Mouse (Mus musculus) embryo, embryonic 10.5 days (tissue): ENCODE data around the gene Mecom.
"Not testable (repeated sequence)": the region's sequence is repeated elsewhere in the genome, so short reads cannot be mapped to it uniquely, and the experiment has no call there.

Experiments
- DNase-seq: peaks from one replicate; pipeline ENCODE4 v3.0.0-alpha.2; 2015; ENCODE audit warnings: low spot score

Mecom gene

DNA sequence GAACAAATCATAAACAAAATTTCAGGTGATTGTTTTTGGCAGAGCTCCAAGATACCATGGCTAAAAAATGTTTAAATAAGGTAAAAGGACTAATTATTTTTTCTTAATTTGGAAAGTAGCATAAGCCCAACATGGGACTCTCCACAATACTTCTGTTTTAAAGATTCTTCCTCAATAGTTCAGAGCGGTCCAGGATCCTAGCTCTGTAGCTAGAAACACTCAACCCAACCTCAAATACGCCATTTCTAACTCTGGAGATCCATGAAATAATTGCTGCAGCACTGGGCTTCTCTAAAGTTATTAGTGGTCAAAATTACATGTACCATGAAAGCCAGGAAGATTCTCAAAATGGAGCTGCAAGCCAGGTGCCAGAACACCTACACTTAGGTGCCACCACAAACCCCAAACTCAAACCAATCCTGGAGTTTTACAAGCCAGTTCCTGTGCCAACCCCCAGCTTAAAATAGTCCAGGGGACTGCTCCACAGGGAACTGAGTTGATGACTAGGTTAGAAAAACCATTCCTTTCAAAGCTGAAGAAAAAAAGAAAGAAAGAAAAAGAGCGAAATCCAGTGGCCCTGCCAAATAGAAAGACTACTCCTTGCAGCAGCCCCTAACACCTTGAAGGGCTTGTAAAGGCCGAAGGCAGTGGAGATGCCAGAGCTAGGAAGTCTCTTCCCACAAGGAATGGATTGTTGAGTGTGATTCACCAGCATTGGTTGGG, 102.4 kb downstream of the Mecom start:
- no peak for DNase-seq

DNA sequence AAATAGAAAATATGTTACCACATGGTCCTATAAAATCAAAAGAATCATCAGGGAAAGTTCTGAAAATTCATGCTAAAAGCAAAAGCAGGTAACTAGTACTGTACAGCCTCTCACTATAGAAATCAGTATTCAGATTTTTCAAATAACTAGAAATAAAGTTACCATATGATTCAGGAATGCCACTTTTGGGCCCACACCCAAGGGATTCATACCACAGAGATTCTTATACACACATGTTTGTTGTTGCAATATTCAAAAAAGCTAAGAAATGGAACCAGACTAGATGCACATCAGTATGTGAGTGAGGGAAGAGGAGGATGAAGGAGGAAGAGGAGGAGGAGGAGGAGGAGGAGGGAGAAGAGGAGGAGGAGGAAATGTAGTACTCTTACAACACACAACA, 106.2 kb downstream of the Mecom start:
- DNase-seq, result no peak

DNA sequence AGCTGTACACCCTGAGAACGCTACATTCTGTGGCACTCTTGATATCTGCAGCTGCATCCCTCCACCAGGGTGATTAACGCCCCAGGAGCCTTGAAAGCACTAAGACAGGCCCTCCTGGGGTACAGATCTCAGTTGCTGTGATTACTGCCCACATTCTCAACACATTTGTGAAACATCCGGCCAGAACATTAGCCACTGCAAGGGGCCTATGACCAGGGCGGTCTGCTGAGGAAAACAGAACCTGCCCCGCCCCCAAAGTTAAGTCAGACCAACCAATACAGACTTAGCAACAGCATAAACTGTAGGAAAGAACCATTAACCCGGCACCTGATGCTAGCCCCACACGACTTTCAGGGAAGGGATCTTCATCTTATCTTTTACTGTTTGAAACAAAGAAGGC, 109.8 kb downstream of the Mecom start:
- DNase-seq, result no peak

DNA sequence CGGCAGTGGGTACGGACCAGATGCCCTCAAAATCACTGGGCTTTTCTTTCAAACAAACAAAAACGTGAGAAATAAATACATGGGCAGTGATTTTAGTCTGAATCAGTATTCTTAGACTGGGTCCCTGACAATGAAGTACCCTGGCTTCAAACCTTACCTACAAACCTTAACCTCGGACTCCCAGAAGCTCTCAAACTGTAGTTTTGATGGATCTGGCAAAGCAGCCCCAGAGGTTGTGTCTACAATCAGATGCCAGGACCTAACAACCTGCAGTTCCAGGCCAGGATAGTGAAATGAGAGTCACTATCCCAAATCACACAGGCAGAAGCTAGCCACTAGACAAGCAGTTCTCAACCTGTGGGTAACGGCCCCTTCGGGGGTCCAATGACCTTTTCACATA, 111.2 kb downstream of the Mecom start:
- no peak for DNase-seq

DNA sequence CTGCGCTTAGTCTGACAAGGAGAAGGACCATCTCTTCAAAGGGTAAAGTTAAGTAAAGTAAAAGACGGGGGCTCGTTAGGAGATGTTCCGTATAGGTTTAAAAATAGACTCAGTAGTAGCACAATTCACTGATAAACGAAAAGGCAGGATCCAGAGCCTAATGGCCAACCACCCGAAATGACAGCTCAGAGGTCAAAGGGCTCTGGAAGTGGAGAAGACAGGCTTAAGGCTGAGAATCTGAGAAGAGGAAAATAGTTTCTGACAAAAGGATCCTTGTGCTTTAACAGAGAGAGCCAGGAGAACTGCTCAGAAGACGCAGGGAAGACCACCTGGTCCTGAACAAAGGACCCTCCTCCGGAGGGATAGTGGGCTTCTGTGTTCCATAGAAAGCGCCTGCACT, 111.7 kb downstream of the Mecom start:
- DNase-seq, result peak; percentile 61

DNA sequence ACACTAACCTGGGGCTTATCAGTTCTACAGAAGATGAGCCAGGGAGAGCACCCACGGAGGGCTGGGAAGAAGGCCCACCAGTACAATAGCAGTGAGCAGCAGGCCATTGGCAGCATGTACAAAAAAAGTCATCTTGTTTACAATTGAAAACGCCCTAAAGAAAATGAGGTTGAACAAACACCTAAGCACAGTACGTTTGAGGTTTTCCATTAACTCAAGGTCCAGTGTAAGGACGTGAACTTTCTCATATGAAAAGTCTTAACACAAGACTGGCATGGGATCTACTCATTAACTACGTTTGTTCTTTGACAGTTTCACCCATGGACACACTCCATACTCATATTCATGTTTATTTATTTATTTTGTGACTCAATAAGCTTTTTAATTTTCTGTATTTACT, 118.9 kb downstream of the Mecom start:
- DNase-seq, result no peak

DNA sequence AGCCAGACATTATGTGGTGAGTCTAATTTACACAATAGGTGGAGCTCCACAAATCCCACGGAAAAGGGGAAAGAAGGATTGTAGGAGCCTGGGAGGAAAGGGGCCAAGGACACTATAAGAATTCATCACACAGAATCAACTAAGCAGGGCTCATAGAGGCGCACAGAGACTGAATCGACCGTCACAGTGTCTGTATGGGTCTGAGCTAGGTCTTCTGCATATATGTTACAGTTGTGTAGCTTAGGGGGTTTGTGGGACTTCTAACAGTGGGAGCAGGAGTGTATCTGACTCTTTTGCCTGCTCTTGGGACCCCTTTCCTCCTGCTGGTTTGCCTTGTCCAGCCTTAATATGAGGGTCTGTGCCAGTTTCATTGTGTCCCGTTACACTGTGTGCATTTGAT, 123.8 kb downstream of the Mecom start:
- DNase-seq, result no peak

DNA sequence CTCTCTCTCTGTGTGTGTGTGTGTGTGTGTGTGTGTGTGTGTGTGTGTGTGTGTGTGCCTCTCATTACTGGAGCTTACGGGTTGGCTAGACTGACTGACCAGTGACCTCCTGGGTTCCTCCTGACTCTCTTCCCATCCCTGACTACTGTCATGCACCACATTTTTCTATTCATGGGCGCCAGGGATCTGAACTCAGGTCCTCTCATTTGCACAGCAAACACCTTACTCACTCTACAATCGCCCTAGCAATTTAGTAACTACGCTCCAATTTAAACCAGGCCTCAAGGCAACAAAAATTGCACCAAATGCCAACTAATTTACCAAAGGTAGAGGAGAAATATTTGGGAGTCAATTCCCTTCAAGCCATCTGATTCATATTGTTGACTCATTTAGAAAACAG, 125.9 kb downstream of the Mecom start:
- DNase-seq, result not testable (repeated sequence)

DNA sequence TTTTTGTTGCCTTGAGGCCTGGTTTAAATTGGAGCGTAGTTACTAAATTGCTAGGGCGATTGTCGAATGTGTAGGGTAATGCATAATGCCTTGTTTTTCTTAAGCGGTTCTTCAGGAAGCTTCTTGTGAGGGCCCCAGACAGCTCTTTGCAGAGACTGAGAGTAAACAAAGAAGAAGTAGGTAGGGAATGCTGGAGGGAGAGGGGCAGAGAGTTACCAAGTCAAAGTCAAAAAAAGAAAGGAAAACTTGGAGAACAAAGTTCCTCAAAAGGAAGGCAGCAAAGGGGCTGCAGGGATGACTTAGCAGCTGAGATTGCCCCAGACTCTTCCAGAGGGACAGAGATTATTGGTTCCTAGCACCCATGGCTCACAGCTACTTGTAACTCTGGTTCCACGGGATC, 126.9 kb downstream of the Mecom start:
- DNase-seq, result peak; percentile 50

DNA sequence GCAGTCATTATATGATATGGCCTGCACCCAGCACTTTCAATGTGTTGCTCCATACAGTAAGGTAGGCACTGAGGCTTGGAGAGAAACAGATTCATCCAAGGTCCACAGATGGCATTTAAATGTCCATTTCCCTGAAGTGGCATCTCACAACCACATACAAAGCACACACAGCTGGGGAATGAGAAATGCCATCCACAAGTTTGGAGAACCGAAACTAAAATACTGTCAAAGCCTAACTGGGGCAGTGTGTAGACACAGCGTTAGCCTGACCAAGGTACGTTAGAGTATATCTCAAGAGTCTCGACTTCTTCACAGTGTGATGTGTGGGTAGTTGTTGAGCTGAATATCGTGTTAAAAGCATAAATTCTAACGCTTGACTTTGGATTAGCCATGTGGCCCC, 133.6 kb downstream of the Mecom start:
- DNase-seq, result no peak

DNA sequence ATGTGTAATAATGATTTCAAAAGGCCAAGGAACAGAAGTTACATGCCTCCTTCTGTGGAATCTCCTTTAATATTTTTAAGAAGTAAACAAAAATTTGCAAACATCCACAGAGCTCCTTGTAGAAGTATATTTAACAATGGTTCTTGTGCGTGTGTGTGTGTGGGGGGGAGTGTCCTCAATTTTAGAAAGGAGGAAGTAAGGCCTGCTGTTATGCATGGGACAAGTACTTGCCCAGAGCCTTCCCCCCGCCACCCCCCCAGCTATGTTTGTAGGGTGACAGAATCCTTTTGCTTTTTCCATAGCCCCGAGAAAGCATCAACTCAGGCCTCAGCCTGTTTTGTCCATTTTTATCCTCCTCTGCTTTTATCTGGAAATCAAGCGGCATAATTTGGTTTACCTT, 137.0 kb downstream of the Mecom start:
- DNase-seq, result no peak

DNA sequence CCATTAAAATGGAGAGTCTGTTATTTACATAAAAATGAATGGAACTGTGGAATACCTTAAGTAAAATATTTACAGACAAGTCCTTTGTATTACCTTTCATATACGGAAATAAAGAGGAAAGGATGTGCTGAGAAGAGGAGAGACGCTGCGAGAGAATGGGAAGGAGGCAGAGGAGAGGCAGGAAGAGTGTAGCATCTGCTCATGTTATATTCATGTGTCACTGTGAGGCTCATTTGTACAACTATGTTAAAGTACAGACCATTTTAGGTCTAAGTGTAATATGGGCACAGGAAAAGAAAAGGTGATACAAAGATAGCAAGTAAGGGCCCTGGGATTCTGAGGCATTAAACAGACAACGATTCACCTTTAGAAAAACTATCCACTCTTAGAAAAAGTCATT, 143.0 kb downstream of the Mecom start:
- no peak for DNase-seq

DNA sequence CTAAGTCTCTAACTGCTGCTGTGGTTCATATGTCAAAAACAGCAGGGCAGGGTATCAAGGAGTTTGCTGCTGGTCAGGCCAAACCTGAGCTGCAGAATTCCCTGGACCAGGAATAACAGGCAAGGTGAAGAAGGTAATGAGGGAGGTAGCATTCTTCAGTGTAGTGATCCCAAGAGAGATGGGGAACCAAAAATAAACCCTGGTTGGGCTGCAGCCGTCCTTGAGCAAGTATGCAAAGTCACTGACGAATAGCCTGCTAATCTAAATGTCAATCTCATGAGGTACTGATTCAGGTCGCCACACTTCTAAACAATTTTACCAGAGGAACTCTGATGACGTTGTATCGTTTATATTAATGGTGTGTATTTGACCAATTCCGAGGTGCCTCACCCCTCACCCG, 148.9 kb downstream of the Mecom start:
- DNase-seq, result no peak

DNA sequence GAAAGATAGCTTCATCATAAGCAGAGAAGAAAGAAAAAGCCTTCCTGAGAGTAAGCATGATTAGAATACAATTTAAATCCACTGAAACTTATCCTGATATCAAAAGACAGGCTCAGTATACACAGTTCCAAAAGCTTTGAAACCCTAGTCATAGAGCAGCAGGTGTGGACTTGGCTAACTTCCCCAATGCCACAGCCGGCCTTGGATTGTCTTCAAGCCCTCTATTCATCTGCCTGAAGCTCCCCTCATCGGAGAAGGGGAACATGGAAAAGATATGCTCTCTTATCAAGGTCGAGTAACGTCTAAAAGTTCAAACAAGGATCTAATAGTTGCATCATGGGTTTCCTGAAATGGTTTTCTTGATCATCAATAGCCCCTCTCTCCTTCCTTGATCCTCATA, 152.9 kb downstream of the Mecom start:
- DNase-seq, result no peak

DNA sequence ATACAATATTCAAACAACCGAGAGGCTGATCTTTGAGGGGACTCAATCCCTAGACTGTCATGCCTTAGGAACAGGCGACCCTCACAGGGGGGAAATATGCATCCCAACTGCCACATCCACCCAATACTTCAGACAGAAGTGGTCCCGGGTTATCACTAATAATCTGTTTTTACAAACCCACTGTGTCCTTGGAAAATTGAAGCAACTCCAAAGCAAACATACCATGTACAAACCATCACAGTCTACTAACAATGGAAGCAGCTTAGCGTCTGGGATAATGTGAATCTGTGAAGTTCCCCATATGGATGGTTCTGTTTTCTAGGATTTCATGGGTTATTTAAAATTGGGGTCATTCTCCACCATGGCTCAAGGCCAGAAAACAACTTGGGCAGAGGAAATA, 155.1 kb downstream of the Mecom start:
- no peak for DNase-seq

DNA sequence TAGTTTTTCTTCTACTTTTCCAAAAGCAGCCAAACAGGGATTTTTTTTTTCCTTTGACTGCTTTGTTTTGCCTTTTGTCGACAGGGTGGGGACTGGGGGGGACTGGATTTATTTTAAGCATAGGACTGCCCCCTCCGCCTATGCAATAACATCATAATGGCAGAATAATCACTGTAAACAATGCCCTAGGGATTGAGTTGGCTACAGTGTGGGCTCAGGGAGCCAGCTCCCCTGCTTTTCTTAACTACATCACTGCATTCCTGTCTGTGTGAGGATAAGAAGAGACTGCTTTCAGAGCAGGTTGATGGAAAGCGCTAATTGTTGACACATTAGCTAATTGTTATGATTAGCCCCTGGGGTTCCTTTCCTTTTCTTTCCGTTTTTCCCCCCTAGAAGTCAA, 155.6 kb downstream of the Mecom start:
- no peak for DNase-seq

DNA sequence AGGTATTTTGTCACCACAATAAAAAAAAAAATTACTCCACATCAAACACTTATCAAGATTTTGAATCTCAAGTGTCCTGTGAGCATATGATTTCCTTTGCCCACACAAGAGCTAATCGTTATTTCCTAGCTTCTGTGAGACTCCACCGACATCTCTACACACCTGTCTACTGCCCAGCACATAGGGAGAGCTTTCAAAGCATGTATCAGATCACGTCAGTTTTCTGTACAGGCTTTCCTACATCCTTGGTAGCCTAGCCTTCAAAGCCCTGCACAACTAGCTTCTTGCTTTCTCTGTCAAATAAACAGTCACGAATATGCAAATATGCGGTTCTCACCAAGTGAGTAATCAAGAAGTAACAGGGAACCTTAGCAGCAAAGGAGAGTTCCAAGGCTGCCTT, 157.5 kb downstream of the Mecom start:
- no peak for DNase-seq

DNA sequence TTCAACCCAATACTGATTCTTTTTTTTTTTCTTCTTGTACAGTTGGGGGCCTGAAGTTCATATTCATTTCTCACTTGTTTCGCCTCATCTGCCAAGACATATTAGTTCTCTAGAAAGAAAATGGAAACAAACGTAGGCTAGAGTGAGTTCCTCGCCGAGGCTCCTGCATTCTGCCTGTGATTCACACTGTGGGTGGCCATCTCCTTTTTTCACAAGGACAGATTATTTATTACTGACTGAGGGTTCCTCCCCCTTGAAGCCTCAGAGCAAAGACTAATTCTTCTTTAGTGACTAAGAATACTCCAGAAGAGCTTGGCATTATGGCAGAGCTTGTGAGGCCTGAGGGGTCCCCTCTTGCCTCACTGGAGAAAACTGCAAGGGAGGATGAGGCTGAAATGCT, 167.5 kb downstream of the Mecom start:
- peak; percentile 48 for DNase-seq

DNA sequence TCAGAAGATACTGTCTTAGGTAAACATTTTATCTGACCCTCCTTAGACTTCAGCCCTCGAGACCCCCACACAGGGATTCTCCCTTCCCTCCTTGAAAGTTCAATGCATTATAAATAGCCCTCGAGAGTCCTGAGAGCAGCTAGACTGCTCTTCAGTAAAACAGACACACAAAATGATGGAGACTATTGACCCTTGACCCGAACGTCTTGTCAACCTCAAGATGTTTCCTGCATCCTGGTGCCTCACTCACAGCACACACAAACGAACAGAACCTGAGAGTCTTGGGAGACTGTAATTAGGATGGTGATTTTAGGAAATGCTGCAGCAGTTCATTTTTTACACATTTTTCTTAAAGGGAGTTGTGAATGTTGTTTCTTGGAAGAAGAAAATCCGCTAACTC, 168.5 kb downstream of the Mecom start:
- DNase-seq, result peak; percentile 66

DNA sequence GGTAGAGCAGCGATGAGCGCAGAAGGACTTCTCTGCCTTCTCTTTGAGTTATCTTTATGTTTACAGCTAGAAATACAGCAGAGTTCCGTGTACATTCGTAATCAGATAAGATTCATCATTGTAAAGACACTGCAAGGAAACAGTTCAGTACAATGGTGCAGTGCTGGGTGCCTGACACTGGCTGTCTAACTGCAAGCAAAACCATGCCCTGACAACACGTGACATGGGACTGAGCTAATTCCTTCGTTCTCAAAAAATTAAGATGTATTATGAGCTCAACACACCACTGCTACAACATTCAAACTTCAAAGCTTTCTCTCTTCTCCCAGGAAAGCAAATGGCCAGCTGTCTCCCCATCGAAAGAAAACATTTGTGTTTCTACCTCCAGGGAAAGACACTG, 176.3 kb downstream of the Mecom start:
- no peak for DNase-seq

DNA sequence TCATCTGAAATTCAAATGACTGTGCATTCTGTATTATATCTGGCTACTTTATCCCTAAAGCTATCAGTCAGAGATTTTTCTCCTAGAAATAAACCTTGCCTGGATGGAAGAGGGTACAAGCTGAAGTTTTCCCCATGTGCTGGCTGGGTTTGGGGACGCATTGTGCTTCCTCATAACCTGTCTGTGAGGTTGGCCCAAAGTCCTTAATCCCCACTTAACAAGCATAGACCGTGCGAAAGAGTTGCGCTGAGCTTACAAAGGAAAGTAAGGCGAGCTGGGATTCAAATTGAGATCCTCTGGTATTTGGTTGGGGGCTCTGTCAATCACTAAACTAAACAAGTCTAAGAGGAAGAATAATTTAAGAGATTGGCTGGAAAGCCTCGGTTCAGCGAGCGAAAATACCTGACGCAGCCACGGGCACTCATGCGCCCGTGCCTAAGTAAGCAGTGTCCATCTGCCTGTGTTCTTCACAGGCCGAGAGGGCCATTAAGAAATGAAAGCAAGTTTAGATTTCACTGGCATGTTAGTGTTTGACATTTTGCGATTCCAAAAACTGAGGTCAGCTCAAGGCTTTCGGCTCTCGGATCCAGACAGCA, 176.8 kb downstream of the Mecom start:
- peak; percentile 33 for DNase-seq

DNA sequence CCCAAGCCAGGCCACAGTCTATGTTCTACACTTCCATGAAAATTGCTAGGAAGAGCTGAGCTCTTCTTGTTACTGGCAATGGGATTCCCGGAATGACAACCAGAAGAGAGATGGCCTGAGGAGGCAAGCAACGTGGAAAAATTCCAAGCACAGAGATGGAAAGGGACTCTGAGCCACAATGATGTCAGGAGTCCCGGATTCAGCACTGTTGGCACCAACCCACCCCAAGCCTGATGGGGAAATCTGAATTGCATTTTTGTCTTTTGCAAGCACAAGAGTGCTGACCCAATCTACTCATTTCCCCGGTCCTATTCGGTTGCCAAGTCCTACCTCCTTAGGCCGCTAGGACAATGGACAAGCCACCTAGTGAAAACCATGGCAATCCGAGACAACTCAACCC, 181.2 kb downstream of the Mecom start:
- DNase-seq, result no peak

DNA sequence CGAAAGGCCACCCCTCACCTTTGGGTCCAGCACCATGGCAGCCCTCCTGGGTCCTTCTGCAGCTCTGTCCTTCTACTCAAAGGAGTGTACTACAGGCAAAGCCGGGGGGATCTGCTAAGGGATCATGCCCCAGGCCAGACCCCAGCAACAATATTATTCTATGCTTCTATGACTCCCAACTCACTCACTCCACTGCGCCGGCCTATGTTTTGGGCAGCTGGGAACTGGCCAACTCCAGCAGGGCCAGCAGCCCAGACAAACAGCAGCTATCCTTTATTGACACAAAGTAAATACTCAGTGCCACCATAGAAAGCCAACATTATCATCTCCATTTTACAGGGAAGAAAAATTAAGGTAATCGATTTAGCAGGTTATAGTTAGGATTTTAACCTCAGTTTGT, 186.6 kb downstream of the Mecom start:
- DNase-seq, result no peak
